Mouse (Mus musculus): ENCODE measurements around the gene Zfp445.

The Zfp445 gene

DNA sequence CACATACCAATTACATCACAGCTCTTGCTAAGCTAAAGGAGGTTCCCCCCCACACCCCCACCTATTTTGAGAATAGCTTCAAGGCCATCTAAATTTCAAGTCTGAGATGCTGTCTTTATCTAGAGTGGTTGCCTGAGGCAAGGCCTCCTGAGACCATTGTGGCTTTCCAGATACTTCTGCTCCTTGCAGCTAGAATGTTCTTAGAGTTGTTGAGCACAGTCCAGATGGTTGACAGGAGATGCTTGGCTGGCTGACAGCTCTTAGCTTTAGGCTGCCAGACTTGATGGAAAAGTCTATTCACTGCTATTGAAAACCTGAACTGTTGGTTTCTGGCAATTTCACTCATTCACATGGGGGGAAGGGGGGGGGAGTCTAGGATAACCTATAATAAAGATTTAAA, 19.6 kb downstream of the Zfp445 start:
- no peak for TF ChIP-seq CTCF (conservative IDR thresholded peaks at IDR 0.05; ENCODE audit: low read length)
- TF ChIP-seq NANOG (IDR thresholded peaks at IDR 0.05; ENCODE audit: borderline replicate concordance, low read length), result no peak
- Histone ChIP-seq H3K4me1 (replicated peaks; ENCODE audit: low read depth, low read length) (no peaks in the 10 kb centered on the region), H3K36me3 (ENCODE audit: insufficient read depth, low read length) (peaks cover 20% of the 10 kb centered on the region), H3K4me3 (replicated peaks; ENCODE audit: low read length) (no peak overlapping the region), H3K27me3 (ENCODE audit: insufficient read depth, low read length) (no peaks in the 10 kb centered on the region), H3K9me3 (ENCODE audit: low read length) (peaks cover 11% of the 10 kb centered on the region; the same call in 1 of the 2 replicates)

DNA sequence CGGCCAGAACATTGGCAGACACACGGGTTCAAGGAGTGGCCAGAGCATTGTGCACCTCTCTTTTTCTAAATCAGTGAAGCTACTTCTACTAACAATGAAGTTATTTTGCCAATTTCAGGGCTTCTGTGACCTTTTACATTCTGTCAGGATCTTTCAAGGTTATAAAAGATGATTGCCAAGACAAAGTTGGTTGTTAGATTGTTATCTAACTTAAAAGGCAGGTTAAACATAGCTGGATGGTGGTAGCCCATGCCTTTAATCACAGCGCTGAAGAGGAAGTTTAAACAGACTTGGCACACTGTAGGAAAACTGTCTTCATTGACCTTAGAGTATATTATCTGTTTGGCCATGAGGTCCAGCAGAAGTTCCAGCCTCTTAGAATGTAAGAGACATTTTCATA, 20.2 kb downstream of the Zfp445 start:
- H3K36me3 ChIP-seq (ENCODE audit: insufficient read depth, low read length), result peaks cover 15% of the 10 kb centered on the region; the same call in 1 of the 2 replicates

DNA sequence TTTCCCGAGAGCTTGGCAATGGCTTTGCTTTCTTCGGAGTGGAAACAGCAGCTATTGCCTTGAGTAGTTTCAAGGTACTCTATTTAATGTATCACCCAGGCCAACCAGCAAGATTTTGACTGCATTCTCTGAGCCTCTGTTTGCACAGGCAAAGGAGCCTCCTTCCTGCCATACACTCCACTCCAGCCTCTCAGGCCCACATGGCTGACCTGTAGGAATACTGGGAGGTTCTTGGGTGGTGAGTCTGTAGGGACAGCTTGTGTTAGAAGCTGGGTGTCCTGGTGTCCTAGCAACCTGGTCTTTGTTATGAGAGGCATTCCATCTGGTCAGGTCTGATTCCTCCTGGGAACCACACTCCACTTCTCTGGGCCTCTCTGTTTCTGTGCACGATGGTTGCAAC, 22.0 kb downstream of the Zfp445 start, which contains the start of gene Gm35549:
TSS of gene Gm35549 (minus strand) at position 276 of the 400 bp plus-strand sequence.
- Histone ChIP-seq H3K27me3 (ENCODE audit: insufficient read depth, low read length) (no peaks in the 10 kb centered on the region), H3K4me1 (replicated peaks; ENCODE audit: low read depth, low read length) (no peaks in the 10 kb centered on the region), H3K4me3 (replicated peaks; ENCODE audit: low read length) (no peak within 1 kb of the TSS), H3K36me3 (ENCODE audit: insufficient read depth, low read length) (0 out of 2 replicates have a peak, but pooled peaks cover 3% of the 10 kb centered on the region), H3K9me3 (ENCODE audit: low read length) (peaks cover 13% of the 10 kb centered on the region)
- TF ChIP-seq CTCF (conservative IDR thresholded peaks at IDR 0.05; ENCODE audit: low read length), result no peak
- no peak for TF ChIP-seq NANOG (IDR thresholded peaks at IDR 0.05; ENCODE audit: borderline replicate concordance, low read length)
- no peak for TF ChIP-seq POU5F1 (IDR thresholded peaks at IDR 0.05; ENCODE audit: borderline replicate concordance, low read length)

More for the DNA sequence above, 20.2 kb downstream of the Zfp445 start:
- H3K4me3 ChIP-seq (replicated peaks; ENCODE audit: low read length), result no peak overlapping the region
- TF ChIP-seq POU5F1 (IDR thresholded peaks at IDR 0.05; ENCODE audit: borderline replicate concordance, low read length), result no peak
- no peak for TF ChIP-seq CTCF (conservative IDR thresholded peaks at IDR 0.05; ENCODE audit: low read length)
- no peak for TF ChIP-seq NANOG (IDR thresholded peaks at IDR 0.05; ENCODE audit: borderline replicate concordance, low read length)
- H3K4me1 ChIP-seq (replicated peaks; ENCODE audit: low read depth, low read length), result no peaks in the 10 kb centered on the region
- H3K27me3 ChIP-seq (ENCODE audit: insufficient read depth, low read length), result no peaks in the 10 kb centered on the region
- H3K9me3 ChIP-seq (ENCODE audit: low read length), result peaks cover 11% of the 10 kb centered on the region; the same call in 1 of the 2 replicates

DNA sequence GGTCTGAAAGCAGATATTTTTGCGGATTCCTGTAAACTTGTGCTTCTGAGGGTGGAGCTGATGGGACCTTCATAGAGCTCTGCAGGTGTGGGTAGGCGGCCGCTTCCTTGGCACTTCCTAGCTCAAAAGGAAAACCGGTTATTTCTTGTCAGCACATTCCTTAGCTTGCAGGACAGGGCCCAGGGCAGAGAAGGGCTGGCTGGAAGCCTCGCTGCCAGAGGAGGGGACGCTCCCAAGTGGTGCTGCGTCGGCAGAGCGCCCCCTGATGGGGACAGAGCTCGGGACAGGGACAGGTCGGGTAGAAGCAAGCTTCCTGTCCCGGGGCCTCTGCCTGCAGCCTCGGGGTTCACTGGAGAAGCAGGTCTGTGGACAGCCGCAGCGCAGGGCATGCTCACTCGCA, 28.1 kb downstream of the Zfp445 start:
- peak overlapping the region; percentile 43; the same call in 1 of the 2 replicates for H3K4me3 ChIP-seq (replicated peaks; ENCODE audit: low read length)
- H3K36me3 ChIP-seq (ENCODE audit: insufficient read depth, low read length), result 0 out of 2 replicates have a peak, but pooled peaks cover 3% of the 10 kb centered on the region
- TF ChIP-seq POU5F1 (IDR thresholded peaks at IDR 0.05; ENCODE audit: borderline replicate concordance, low read length), result no peak
- TF ChIP-seq NANOG (IDR thresholded peaks at IDR 0.05; ENCODE audit: borderline replicate concordance, low read length), result no peak
- TF ChIP-seq CTCF (conservative IDR thresholded peaks at IDR 0.05; ENCODE audit: low read length), result peak; percentile 60
- H3K4me1 ChIP-seq (replicated peaks; ENCODE audit: low read depth, low read length), result peaks cover 24% of the 10 kb centered on the region
- peaks cover 3% of the 10 kb centered on the region; the same call in 1 of the 2 replicates for H3K9me3 ChIP-seq (ENCODE audit: low read length)
- no peaks in the 10 kb centered on the region for H3K27me3 ChIP-seq (ENCODE audit: insufficient read depth, low read length)

DNA sequence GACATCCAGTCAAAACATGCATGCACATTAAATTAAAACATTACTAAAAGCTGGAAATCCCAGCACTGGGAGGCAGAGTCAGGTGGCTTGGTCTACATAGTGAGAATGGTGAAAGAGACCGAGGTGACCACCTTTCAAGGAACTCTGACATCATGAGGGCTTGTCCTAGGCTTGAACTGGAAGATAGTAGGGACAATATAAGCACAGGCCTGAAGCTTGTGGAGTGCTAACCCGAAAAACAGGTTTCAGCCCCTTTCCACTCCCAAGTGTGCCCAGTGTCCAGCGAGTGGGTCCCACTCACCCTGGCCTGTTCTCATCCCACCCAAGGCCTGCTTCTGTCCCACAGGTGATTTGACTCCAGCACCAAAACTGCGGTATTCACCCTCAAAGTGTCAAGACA, 28.6 kb downstream of the Zfp445 start:
- peaks cover 24% of the 10 kb centered on the region for H3K4me1 ChIP-seq (replicated peaks; ENCODE audit: low read depth, low read length)
- H3K36me3 ChIP-seq (ENCODE audit: insufficient read depth, low read length), result 0 out of 2 replicates have a peak, but pooled peaks cover 3% of the 10 kb centered on the region
- H3K9me3 ChIP-seq (ENCODE audit: low read length), result peaks cover 3% of the 10 kb centered on the region; the same call in 1 of the 2 replicates
- no peak for TF ChIP-seq CTCF (conservative IDR thresholded peaks at IDR 0.05; ENCODE audit: low read length)
- TF ChIP-seq POU5F1 (IDR thresholded peaks at IDR 0.05; ENCODE audit: borderline replicate concordance, low read length), result no peak
- TF ChIP-seq NANOG (IDR thresholded peaks at IDR 0.05; ENCODE audit: borderline replicate concordance, low read length), result no peak
- no peaks in the 10 kb centered on the region for H3K27me3 ChIP-seq (ENCODE audit: insufficient read depth, low read length)
- H3K4me3 ChIP-seq (replicated peaks; ENCODE audit: low read length), result peak overlapping the region; percentile 43; the same call in 1 of the 2 replicates

DNA sequence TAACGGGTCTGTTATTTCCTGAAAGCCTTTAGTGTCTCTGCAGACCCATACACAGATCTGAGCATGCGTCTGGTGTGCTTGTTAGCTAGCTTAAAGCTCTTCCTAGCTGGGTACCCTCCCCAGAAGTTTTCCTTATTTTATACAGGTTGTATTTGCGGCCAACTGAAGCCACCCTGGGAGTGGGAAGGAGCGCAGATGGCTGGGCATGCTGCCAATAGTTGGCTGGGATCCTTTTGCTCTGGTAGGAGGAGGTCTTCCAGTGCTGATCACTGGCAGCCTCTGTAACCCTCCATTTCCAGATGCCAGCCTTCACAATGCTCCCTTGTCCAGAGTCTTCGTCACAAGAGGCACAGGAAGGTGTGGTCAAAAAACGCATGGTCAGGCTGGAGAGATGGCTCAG, 29.0 kb downstream of the Zfp445 start:
- H3K9me3 ChIP-seq (ENCODE audit: low read length), result peaks cover 3% of the 10 kb centered on the region; the same call in 1 of the 2 replicates
- no peak for TF ChIP-seq CTCF (conservative IDR thresholded peaks at IDR 0.05; ENCODE audit: low read length)
- TF ChIP-seq POU5F1 (IDR thresholded peaks at IDR 0.05; ENCODE audit: borderline replicate concordance, low read length), result no peak
- TF ChIP-seq NANOG (IDR thresholded peaks at IDR 0.05; ENCODE audit: borderline replicate concordance, low read length), result no peak
- H3K27me3 ChIP-seq (ENCODE audit: insufficient read depth, low read length), result no peaks in the 10 kb centered on the region
- 0 out of 2 replicates have a peak, but pooled peaks cover 3% of the 10 kb centered on the region for H3K36me3 ChIP-seq (ENCODE audit: insufficient read depth, low read length)
- no peak overlapping the region for H3K4me3 ChIP-seq (replicated peaks; ENCODE audit: low read length)
- peaks cover 25% of the 10 kb centered on the region for H3K4me1 ChIP-seq (replicated peaks; ENCODE audit: low read depth, low read length)

DNA sequence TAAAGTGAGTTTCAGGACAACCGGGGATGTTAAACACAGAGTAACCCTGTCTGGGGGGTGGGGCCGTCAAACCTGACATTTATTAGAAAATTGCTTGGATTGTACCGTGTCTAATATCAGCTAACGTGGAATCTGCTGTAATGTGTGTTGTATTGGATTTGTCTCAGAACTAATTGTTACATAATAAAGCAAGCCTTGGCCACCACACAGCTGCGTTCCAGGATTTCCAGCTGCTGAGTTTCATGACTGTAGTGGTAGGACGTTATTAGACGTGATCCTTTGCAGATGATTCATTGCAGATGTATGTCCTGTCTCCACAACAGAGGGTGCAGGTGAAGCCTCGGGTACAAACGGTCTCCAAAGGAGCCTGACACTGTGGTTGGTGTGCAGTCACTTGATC, 29.7 kb downstream of the Zfp445 start:
- Histone ChIP-seq H3K4me1 (replicated peaks; ENCODE audit: low read depth, low read length) (peaks cover 29% of the 10 kb centered on the region), H3K9me3 (ENCODE audit: low read length) (peaks cover 3% of the 10 kb centered on the region; the same call in 1 of the 2 replicates), H3K36me3 (ENCODE audit: insufficient read depth, low read length) (0 out of 2 replicates have a peak, but pooled peaks cover 3% of the 10 kb centered on the region), H3K4me3 (replicated peaks; ENCODE audit: low read length) (no peak overlapping the region), H3K27me3 (ENCODE audit: insufficient read depth, low read length) (no peaks in the 10 kb centered on the region)
- TF ChIP-seq POU5F1 (IDR thresholded peaks at IDR 0.05; ENCODE audit: borderline replicate concordance, low read length) (no peak), CTCF (conservative IDR thresholded peaks at IDR 0.05; ENCODE audit: low read length) (no peak), NANOG (IDR thresholded peaks at IDR 0.05; ENCODE audit: borderline replicate concordance, low read length) (no peak)

DNA sequence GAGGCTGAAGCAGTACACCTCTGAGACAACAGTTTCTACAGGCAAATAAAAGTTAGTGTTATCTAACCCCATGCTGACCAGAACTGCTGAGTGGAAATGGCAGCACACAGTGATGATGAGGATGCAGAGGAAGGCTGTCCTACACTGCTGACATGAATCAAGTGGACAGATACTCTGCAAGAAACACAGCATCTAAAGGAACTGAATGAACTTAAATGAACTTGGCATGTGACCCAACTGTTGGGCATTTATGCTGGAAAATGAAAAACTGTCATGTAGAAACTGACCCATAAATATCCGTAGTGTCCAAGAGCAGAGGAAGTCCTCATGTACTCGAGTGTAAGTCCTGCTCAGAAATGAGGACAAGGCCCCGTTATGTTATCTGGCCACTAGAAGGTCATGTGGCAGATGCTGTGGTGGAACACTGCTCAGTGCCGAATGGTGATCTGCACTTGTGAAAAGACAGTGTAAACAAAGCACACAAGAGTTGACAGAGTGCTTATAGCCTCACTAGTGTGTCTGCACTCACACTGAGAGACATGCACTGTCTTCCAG, 35.9 kb downstream of the Zfp445 start:
- Histone ChIP-seq H3K4me3 (replicated peaks; ENCODE audit: low read length) (no peak overlapping the region), H3K9me3 (ENCODE audit: low read length) (no peaks in the 10 kb centered on the region), H3K4me1 (replicated peaks; ENCODE audit: low read depth, low read length) (peaks cover 5% of the 10 kb centered on the region), H3K36me3 (ENCODE audit: insufficient read depth, low read length) (peaks cover 23% of the 10 kb centered on the region), H3K27me3 (ENCODE audit: insufficient read depth, low read length) (no peaks in the 10 kb centered on the region)
- no peak for TF ChIP-seq POU5F1 (IDR thresholded peaks at IDR 0.05; ENCODE audit: borderline replicate concordance, low read length)
- no peak for TF ChIP-seq CTCF (conservative IDR thresholded peaks at IDR 0.05; ENCODE audit: low read length)
- no peak for TF ChIP-seq NANOG (IDR thresholded peaks at IDR 0.05; ENCODE audit: borderline replicate concordance, low read length)

Measured in E14TG2a.4 (cell line).